Mouse (Mus musculus) spleen, embryonic (tissue): Measurements from ENCODE around the gene Megf6.

Source experiments
- CTCF ChIA-PET: fragments of 350-600 bp; sonication (Branson Sonifier 250); formaldehyde crosslinking; loops from one replicate; lab custom pipeline; 2022; lab: Charles Lee

Megf6 gene

GRCm38 (mm10) chr4:154211459-154211858 is 40.9 kb downstream of the Megf6 start:
- CTCF ChIA-PET, result no interaction called here

DNA sequence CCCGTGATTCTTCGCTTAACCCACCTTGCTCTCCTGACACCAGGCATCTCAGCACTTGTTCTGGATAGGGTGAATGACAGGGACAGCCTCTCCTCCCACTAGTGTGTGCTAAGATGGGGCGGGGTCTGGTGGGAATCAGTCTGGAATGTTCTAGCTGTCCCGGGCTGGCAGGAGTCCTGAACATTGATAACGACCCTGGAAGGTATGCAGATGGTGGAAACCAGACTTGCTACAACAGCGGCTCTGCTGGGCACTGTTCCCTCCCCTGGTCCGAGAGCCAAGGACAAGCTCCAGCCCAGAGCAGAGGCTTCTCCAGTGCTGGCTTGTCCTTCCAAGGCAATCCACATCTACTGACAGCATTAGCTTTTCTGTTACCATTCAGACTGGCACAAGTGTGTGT is 43.1 kb downstream of the Megf6 start:
- CTCF ChIA-PET, result no interaction called here

GRCm38 (mm10) chr4:154214075-154214474 is 43.5 kb downstream of the Megf6 start:
- CTCF ChIA-PET, result no interaction called here

- CTCF ChIA-PET, result no interaction called here
Measured at GRCm38 (mm10) chr4:154217711-154218350, 47.3 kb downstream of the Megf6 start.

- CTCF ChIA-PET, result no interaction called here
Measured at GRCm38 (mm10) chr4:154222773-154223172, 52.2 kb downstream of the Megf6 start.

DNA sequence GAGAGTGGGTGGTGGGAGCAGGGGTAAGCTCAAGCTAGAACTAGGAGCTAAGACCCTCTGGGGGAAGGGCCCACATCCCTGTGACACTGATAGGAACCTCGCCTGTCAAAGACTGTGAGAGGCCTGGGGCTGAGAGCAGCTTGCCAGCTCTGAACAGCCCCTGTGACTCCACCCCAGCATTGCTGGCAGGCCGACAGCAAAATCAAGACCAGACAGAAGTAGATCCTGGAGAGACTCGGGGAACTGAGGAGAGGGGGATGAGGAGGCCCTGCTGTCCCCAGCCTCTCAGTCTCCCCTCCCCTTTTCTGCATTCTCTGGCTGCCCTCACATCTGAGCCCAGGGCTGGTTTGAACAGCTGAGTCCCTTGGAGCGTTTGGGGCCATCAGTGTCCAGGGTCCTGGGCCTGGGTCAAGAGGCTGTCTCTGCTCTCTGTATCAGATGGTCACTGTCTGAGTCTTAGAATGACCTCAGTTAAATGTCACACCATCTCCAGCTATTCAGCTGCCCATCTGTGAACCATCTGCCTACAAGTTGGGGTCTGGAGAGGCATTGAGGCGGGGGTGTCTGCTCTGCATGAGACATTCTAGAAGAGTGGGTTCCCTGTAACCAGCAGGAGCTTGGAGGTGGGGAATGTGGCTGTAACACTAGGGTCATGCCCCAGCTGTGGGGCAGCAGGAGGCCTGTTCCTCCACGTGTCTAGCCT is 53.9 kb downstream of the Megf6 start:
- CTCF ChIA-PET, result no interaction called here

DNA sequence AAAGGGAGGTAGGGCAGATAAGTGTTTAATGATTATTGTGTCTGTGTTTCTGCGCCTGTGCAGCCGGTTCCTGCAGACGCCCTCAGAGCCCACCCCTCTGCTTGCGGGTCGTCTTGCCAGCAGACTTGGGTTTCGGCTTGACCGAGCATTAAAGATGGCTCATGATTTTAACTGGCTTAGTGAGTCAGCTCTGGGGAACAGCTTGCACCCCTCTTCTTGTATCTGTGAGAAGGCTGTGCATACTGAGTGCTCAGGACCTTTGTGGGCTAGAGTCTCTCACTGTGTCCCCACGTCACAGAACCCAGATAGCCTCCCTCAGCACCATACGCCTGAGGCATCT is 54.4 kb downstream of the Megf6 start:
- CTCF ChIA-PET, result no interaction called here

DNA sequence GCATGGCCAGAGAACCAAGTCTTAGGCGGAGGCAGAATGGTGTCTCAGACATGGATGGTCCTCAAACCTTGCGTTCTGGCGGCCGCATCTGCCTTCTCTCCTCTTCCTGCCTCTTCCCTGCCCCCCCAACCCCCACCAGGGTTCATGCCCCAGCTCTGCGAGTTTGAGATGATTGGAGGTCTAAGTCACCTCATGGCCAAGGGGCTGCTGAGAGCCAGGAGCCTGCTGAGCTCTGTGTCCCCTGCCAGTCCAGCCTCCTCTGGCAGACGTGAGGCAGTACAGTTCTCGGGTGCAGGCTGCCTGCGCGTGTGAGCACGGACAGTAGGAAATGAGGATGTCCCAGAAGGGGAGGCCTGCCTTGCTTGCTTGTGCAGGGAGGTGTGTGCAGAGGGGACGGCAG is 56.1 kb downstream of the Megf6 start:
- CTCF ChIA-PET, result no interaction called here

- CTCF ChIA-PET, result no interaction called here
Measured at GRCm38 (mm10) chr4:154228336-154228735, 57.8 kb downstream of the Megf6 start.

DNA sequence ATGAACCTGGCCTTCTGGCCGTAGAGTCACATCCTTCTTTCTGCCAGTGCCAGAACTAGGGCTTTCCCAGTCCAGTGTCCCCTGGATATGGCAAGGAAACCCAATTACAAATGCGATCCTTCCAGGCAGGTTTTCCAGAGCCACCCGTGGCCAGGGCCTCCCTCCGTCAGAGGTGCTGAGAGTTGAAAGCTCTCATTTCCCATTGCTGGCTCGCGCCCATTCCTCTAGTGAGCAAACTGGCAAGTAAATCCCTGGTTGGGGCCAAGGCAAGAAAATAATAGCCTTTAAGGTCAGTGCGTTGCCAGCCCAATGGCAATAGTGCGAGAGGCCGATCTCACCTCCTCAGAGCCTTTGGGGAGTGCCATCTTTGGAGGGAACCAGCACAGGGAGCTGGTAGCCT is 59.0 kb downstream of the Megf6 start:
- CTCF ChIA-PET, result no interaction called here

- CTCF ChIA-PET, result no interaction called here
Measured at GRCm38 (mm10) chr4:154231380-154231779, 60.9 kb downstream of the Megf6 start.

- CTCF ChIA-PET, result no interaction called here
Measured at GRCm38 (mm10) chr4:154232295-154232694, 61.8 kb downstream of the Megf6 start.

GRCm38 (mm10) chr4:154236001-154236400 is 65.5 kb downstream of the Megf6 start:
- CTCF ChIA-PET, result no interaction called here

- CTCF ChIA-PET, result no interaction called here
Measured at GRCm38 (mm10) chr4:154236893-154237292, 66.4 kb downstream of the Megf6 start.

DNA sequence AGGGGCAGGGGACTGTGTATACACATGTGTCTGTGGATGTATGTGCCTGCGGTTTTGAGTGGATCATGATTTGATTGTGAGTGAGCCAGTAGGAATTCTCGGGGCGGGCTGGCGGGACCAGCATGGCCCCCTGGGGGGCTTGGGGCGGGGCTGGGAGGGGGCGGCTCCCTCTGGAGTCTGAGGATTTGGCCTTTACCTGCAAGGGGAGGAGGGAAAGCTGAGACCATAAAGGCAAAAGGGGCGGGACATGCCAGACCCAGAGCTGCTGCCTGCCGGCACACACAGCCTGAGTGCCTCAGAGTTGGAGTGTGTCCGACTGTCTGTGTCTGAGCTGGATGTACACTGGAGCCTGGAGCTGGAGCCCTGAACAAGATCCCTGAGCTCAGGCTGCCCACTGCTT is 66.8 kb downstream of the Megf6 start:
- CTCF ChIA-PET, result no interaction called here

DNA sequence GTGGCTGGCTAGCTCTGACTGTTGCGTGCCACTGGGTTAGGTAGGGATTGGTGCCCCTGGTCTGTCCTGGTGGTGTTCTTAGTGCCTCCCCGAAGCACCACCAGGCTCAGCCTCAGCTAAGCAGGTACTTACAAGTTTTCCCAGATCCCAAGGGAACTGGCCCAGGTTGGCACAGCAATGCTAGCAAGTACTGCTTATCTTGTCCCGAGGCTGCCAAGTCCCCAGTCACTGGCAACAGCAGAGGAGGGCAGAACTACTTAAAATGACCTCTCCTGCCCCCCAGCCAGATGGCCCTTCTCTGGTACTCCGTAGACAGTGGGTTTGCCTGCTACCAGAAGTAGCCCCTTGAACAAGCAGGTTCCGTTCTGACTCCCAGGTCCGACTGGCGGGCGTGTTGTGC is 68.7 kb downstream of the Megf6 start:
- CTCF ChIA-PET, result no interaction called here

DNA sequence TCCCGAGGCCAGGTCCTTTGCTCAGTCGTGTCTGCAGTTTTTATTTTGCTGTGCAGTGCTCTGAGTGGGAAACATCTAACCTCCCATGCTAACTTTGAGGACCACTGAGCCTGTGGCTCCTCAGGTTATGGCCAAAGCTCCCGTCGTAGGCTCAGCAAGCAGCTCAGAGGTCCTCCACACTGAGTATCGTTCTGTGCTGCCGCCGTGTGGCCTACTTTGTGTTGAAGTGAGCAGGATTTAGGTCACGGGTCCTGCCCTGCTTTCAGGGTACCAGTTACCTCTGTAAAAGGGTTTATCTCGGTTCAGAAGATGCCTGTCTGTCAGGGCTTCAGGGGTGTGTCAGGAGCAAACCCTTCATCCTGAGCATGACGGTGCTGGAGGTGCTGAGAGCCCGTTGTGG is 70.1 kb downstream of the Megf6 start:
- CTCF ChIA-PET, result no interaction called here

DNA sequence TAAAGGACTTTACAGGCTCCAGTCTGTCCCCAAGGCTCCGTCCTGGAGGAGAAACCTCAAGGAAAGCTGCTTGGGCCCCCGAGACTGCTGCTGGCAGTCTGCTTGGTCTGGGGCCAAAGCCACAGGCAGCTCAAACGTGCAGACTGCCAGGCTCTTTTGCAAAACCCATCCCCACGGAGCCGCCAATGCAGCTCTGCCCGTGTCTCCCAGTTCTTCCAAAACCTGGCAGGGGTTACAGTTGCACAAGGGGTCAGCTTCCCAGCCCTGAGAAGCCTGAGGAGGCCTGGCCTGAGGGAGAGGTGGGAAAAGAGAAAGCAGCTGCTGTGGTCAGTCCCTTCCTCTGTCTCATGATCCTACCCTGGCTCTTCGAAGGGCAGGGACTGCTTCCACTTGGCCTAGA is 74.8 kb downstream of the Megf6 start:
- CTCF ChIA-PET, result interaction anchor here (0.5 kb wide), 1 partner anchor 204 kb away, joined by 4 read pairs; no protein-coding TSS in a partner anchor

GRCm38 (mm10) chr4:154246115-154247040 is 75.8 kb downstream of the Megf6 start:
- CTCF ChIA-PET, result no interaction called here

DNA sequence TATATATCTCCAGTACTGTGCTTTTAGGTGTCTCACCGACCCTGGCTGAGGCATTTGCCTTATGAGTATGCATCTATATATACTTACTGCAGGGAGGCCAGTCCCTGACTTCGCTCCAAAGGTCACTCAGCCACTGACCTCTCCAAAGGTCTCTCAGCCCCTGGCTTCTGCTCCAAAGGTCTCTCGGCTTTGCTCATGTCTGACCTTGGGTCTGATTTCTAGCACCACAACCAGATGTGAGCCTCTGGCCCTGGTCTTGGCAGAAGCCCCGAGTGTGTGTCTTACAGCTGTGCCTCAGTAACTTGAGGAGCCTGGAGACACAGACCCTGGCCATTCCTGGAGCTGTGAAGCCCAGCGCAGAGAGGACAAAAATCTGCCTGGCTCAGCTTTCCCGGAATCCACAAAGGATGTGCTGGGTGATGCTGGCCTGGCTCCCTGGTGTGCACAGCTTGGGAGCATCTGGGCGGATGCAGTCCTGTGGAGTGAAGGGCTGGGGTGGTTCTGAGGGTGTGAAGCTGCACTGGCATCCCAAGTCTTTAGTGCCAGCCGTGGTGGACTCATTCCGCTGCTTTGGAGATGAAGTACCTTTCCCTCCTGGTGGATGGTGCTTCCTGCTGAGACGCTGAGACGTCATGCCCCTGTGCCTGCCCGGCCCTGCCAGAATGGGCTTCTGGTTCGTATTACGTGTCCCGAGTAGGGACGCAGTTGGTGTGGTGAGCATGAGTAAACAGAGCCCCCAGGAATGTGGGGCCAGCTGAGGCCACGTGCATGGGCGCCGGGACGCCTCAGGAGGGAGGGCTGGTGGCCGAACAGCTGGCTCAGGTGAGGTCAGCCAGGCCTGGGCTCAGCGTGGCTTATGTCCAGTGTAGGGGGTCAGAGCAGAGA is 76.9 kb downstream of the Megf6 start:
- CTCF ChIA-PET, result no interaction called here

DNA sequence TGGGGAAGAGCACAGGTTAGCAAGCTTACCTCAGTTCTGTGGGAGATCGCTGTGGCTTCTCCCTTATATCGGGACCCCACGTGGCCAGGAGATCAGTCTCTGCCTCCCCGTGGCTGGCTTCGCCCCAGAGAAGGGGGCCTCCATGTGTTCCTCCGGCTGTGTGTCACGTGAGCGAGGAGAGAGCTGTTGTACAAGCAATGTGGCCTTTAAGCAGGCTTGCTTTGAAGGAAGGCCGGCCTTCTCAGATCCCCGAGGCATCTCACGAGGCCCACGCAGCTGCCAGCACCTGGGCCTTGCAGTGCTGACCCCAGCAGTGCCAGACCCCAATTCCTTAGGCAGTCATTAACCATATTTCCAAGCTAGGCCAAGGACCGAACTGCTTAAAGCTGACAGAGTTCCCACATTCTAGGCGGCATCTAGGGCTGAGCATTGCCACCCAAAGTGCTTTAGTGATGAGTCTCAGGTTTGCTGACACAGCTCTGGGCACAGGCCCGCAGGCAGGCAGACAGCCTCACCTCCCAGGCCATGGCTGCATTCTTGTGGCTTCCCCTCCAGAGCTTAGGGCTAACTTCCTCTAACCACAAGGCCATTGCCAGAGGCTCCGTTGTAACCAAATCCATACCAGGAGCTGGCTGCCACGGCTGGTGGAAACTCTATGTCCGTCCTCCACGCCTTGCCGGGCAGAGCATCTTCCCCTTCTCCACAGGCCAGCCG is 77.7 kb downstream of the Megf6 start:
- CTCF ChIA-PET, result interaction anchor here (0.6 kb wide), 1 partner anchor 1507 kb away, joined by 3 read pairs; no protein-coding TSS in a partner anchor
